Mouse (Mus musculus): ENCODE data around the gene Rps19. TPM values are rescaled to one million over a fixed set of nuclear protein-coding genes. Genes with fewer than 3 reads are reported as not detected.

Rps19 gene
- polyA plus RNA-seq, 1 experiment from 2014 or later: 2,343 TPM

Other genes starting within 250 kb of the Rps19 start
- 3.1 and 3.3 TPM in 2 replicates for gene Lypd3, start 247.8 kb upstream of the Rps19 start, polyA plus RNA-seq (2016; fragmentation: Nextera tagmentation; extraction: Ambion mirVana)
- gene Tex101, start 207.7 kb upstream of the Rps19 start, polyA plus RNA-seq (2016; fragmentation: Nextera tagmentation; extraction: Ambion mirVana): not detected in 2 replicates
- gene BC049730, start 175.1 kb upstream of the Rps19 start, polyA plus RNA-seq (2016; fragmentation: Nextera tagmentation; extraction: Ambion mirVana): not detected in 2 replicates
- gene Gm4763, start 157.5 kb upstream of the Rps19 start, polyA plus RNA-seq (2016; fragmentation: Nextera tagmentation; extraction: Ambion mirVana): not detected in 2 replicates
- gene Cd177, start 124.1 kb upstream of the Rps19 start, polyA plus RNA-seq (2016; fragmentation: Nextera tagmentation; extraction: Ambion mirVana): not detected in 2 replicates
- gene Ceacam10, start 107.2 kb upstream of the Rps19 start, polyA plus RNA-seq (2016; fragmentation: Nextera tagmentation; extraction: Ambion mirVana): not detected in 2 replicates
- 14.2 and 22.2 TPM in 2 replicates for gene Gm9844, start 22.2 kb upstream of the Rps19 start, polyA plus RNA-seq (2016; fragmentation: Nextera tagmentation; extraction: Ambion mirVana)
- not detected in 2 replicates for gene Lypd4, start 14.4 kb upstream of the Rps19 start, polyA plus RNA-seq (2016; fragmentation: Nextera tagmentation; extraction: Ambion mirVana)
- gene Dmrtc2, start 14.3 kb upstream of the Rps19 start, polyA plus RNA-seq (2016; fragmentation: Nextera tagmentation; extraction: Ambion mirVana): not detected in 2 replicates
- 0.51 and 0.86 TPM in 2 replicates for gene Cd79a, start 13.0 kb downstream of the Rps19 start, polyA plus RNA-seq (2016; fragmentation: Nextera tagmentation; extraction: Ambion mirVana)
- gene Arhgef1, start 18.5 kb downstream of the Rps19 start, polyA plus RNA-seq (2016; fragmentation: Nextera tagmentation; extraction: Ambion mirVana): 119 and 126 TPM in 2 replicates
- gene Gm4881, start 60.1 kb downstream of the Rps19 start, polyA plus RNA-seq (2016; fragmentation: Nextera tagmentation; extraction: Ambion mirVana): not detected in 2 replicates
- gene Rabac1, start 88.4 kb downstream of the Rps19 start, polyA plus RNA-seq (2016; fragmentation: Nextera tagmentation; extraction: Ambion mirVana): 88.0 and 91.1 TPM in 2 replicates
- 0.38 and 0.59 TPM in 2 replicates for gene Atp1a3, start 121.6 kb downstream of the Rps19 start, polyA plus RNA-seq (2016; fragmentation: Nextera tagmentation; extraction: Ambion mirVana)
- gene Grik5, start 188.0 kb downstream of the Rps19 start, polyA plus RNA-seq (2016; fragmentation: Nextera tagmentation; extraction: Ambion mirVana): 12.4 and 15.0 TPM in 2 replicates
- gene Zfp574, start 188.2 kb downstream of the Rps19 start, polyA plus RNA-seq (2016; fragmentation: Nextera tagmentation; extraction: Ambion mirVana): 39.5 and 40.9 TPM in 2 replicates